Mouse (Mus musculus) erythroblast, embryonic 14.5 days (primary cell): ENCODE measurements around the gene Slc11a2.

ENCODE experiments used
- GATA1 ChIP-seq: IDR thresholded peaks from 2 replicates; pipeline ENCODE4 v1.6.1; 2012; ENCODE audit warnings: low read length, inconsistent platforms, mixed read lengths
- TAL1 ChIP-seq: IDR thresholded peaks from 3 replicates; pipeline ENCODE4 v1.6.1; 2012; ENCODE audit warnings: low read length, inconsistent platforms, mixed read lengths

DNA sequence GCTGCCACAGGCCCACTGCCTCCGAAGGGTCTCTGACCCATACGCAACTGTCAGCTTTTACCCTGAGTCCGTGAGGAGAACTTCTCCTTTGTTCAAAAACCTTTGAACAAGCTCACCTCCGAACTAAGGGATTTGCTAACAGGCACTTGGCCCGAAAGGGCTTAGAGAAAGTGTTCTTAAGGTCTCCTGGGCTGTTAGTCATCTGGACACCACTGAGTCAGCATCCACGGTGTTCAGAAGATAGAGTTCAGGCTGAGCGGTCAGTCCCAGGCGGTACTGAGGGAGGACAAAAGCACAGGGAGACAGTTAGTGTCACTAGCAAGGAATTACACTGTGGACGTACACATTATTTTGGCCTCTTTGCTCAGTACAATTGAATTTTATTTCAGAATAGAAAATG is 36.0 kb downstream of the Slc11a2 start:
- TF ChIP-seq TAL1 (no peak), GATA1 (no peak)
